Mouse (Mus musculus) layer of hippocampus, adult 8-10 months (tissue): ENCODE measurements around the gene Nol4l. TPM values are rescaled to one million over a fixed set of nuclear protein-coding genes. Genes with fewer than 3 reads are reported as not detected.
"Not testable (repeated sequence)": the region's sequence is repeated elsewhere in the genome, so short reads cannot be mapped to it uniquely, and the experiment has no call there.

Experiments
- DNase-seq, 2 experiments: peaks; one replicate each; pipeline ENCODE4 v3.0.0; 2022; ENCODE audit warnings: low spot score in 2 of 2
- total RNA-seq, 4 experiments: library from RNA; stranded (reverse); gene quantifications; 2 replicates each; pipeline ENCODE4 v1.2.4; 2022

The Nol4l gene
- total RNA-seq, 4 experiments from 2014 or later, result 44.4 to 47.8 (median 45.1) TPM

DNA sequence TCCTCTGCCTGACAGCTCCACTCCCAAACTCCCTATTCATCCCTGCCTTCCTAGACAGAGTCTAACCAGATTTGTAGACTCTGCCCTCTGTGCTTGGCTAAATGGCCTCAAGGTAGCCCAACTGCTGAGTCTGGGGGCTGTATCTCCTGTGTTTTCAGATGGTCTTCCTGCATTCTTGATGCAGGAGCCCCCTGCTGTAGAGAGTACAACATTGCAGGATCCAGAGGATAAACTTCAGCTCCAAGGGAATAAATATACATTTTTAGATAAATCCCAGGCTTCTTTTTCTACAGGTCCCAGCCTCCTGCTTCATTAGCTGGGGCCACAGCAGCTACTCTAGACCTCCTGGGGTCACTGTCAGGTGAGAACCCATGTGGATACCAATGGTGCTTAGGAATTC is 108.5 kb downstream of the Nol4l start:
- DNase-seq, result no peak

DNA sequence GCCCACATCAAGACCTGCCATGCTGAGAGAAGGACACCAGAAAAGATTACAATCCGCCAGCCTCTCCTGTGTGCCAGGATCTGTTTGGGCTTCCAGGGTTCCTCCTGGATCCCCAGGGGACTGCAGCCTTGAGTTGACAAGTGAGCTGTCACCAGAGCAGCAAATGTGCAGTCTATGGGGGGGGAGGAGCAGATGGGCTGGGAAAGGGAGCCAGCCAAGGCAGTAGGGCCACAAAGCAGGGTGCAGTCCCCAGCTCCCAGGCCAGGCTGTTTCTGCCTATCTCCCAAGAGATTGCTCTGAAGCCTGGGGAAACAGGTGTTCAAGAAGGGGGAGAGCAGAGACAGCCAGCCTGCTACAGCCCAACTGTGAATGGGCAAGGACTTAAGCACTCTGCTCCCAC is 111.4 kb downstream of the Nol4l start:
- no peak for DNase-seq

DNA sequence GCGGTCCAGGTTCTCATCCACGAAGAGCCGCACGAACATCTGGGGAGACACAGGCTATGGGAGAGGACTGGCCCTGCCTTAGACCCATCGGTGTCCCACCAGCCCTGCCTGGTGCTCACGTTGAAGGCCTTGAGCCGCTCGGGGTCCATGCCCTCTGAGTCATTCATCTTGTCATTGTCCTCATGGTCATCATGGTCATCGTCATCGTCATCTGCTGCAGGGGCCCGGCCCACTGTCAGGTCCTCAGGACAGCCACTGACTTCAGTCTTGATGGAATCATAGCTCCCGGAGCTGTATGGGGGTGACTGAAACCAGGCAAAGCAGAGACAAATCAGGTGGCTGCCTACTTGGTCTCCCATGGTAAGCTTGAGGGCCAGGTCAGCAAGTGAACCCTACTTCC is 111.9 kb downstream of the Nol4l start:
- DNase-seq, result no peak

DNA sequence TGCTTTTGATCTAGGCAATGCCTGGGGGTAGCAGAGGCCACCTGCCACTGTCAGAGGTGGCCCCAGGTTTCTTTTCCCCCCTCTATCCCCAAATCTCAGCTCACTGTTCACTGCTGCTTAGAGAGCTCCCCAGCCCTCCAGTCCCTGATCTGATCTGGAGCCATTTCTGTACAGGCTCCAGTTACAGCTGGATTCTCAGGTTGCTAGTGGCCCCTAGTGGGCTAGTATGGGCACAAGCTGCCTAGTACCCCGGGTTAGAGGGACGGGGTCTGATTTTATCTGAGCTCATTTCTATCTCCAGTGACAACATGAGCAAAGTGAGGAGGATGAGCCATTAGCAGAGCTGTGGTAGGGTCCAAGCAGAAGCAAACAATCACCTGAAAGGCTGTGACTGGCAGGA is 115.2 kb downstream of the Nol4l start:
- no peak for DNase-seq

DNA sequence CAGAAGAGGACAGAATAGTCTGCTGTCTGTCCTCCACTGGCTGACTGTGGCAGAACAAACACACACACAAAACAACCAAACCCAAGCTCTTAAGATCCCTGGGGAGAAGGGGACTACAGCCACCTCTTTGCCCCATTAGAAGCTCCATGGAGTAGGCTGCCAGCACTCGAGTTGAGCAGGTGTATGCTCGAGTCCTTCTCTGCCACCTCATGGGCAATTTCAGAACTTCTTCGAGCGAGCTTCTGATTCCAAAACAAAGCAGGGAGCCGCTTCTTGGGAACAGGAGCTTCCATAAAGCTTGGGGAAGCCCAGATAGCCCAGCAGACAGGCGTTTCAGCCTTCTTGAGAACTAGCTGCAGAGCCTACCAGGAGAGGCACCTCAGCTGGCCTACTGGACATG is 117.2 kb downstream of the Nol4l start:
- DNase-seq, result no peak

DNA sequence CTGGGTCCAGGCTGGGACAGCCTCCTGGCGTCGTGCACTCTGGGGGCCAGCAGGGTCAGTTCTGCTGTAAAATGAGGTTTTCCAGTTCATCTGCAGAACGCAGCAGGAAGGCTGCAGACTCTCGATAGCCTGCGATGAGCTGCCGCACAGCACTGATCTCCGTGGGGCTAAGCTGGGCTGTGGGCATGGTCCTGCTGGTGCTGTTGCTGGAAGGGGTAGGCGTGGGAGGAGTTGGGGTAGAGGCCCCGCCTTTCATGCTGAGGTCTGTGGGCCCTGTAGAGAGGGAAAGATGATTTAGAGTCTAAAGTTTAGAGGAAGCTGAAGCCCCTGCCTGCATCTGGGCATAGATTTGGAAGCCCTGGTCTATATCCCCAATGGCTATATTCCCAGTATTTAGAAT is 118.2 kb downstream of the Nol4l start:
- no peak for DNase-seq

DNA sequence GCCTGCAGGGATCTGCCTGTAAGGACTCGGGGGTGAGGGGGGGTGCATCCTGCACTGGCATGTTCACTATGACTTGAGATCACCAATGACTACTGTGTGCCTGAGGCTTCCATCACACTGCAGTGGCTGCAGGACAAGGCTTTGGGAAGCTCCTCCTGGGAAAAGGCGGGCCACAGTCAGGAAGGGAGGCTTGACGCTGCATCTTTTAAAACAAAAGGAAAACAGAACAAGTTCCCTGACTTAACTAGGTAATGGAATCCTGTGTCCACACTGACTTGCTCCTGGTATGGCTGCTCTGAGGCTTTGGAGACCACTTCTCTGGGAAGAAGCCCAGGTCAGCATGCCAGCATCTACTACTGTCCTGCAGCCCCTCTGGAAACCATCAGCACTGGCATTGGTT is 120.8 kb downstream of the Nol4l start:
- no peak for DNase-seq

DNA sequence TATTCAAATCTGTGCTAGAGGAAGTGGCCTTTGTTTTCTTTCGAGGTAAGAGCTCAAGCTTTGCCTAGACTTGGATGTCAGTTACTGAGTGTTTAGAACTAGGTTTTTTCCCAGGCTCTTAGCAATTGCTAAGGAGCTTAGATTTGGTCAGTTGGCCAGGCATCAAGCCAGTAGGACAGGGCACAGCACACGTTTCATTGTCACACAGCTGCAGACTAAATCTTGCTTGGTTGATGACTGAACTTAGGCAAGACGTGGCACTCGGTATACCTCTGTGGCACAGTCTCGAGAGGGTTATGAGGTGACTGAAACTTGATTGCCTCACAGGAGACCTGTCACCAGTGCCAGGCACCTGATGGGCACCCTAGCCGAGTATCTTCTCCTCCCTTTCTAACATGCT is 122.9 kb downstream of the Nol4l start:
- DNase-seq, result no peak

DNA sequence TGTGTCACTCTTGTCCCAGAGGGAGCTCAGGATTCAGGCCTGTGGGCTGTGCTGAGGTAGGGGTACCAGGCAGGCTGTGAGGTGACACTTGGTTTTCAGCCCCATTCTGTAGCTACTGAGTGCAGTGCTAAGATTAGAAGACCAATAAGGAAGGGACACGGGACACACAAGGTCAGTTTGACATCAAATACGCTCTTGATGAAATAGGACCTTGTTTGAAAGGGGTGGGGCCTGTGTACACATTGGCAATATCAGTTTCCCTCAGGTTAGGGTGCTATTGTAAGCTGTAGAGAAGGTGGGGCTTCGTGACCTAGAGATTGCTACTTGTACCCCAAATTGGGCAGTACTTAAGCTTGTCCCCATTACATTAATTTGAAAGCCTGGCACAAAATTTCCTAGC is 124.9 kb downstream of the Nol4l start:
- DNase-seq, result no peak

DNA sequence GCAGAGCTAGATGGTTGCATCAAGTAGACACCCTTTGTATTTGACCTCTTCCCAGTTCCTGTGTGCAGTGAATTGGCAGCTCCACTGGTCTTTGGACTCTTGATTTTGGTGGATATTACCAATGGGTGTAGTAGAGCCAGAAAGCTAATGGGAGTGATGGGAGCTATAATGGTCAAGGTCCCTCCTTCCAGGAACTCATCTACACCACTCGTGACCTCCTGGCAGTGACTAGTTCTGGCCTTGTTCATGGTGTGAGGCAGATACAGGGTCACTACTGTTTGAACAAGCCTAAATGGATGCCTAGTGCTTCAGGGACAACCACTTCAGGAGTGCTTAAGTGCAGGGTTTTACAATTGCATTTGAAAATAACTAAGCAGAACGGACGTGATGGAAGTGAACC is 125.7 kb downstream of the Nol4l start:
- no peak for DNase-seq

DNA sequence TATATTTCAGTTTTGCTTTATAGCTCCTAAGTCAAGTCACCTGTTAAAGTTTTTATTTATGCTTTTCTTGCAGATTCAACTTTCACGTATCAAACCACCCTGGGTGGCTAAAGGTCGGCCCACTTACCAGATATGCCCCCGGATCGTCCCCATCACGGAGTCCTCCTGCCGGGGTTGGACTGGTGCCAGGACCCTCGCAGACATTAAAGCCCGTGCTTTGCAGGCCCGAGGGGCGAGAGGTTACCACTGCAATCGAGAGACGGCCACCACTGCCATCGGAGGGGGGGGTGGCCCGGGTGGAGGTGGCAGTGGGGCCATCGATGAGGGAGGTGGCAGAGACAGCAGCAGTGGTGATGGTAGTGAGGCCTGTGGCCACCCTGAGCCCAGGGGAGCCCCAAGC is 130.6 kb downstream of the Nol4l start:
- DNase-seq, result no peak

DNA sequence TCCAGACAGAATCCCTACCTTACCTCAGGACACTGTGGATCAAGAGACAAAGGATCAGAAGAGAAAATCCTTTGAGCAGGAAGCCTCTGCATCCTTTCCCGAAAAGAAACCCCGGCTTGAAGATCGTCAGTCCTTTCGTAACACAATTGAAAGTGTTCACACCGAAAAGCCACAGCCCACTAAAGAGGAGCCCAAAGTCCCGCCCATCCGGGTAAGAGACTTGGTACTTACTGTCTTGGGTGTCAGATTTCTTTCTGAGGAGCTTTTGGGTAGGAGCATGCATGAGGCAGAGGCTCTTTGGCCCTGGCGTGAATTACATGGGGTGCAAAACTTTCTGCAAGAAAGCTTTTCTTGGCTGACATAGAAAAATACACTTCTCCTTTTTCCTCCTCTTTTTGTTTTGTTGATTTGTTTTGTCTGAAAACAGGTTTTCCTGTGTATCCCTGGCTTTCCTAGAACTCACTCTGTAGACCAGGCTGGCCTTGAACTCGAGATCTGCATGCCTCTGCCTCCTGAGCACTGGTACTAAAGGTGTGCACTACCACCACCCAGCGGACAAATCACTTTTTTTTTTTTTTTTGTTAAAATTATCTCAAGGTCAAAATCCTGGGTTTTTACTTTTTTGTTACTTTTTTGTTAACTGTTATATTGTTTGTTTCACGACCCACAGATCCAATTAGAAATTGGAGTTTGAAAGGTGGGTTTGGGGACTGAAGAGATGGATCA is 131.8 kb downstream of the Nol4l start:
- no peak for DNase-seq

DNA sequence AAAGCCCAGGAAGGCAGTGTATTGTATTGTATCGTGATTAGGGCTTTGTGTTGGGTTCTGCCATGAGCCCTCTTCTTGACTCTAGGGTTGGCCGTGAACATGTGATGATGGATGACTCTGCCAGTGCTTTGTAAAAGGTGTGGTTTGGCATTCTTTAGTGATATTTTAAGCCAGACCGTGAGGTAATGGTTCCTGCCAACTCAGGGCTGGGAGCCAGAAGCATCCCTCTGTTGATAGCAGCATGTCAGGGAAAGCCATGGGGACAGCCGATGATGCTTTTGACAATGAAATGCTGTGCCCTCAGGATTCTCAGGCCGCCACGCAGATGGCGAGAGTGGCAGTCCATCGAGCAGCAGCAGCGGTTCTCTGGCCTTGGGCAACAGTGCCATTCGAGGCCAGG is 136.7 kb downstream of the Nol4l start:
- DNase-seq, result no peak

DNA sequence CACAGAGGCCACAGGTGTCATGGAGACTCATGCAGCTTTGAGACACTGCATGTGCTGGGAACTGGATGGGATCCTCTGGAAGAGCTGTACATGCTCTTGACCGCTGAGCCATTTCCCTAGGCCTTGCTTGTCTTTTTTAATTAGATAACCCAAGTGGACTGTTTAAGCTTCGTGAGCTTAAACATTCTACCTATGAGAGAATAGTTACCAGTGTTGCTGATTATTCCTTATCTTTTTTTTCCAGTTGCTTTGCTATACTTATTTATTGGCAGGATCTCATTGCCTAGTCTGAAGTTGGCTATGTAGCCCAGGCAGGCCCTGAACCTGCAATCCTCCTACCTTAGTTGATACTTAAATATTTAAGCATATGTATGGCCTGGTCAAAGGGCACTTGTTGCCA is 139.9 kb downstream of the Nol4l start:
- DNase-seq, result no peak

DNA sequence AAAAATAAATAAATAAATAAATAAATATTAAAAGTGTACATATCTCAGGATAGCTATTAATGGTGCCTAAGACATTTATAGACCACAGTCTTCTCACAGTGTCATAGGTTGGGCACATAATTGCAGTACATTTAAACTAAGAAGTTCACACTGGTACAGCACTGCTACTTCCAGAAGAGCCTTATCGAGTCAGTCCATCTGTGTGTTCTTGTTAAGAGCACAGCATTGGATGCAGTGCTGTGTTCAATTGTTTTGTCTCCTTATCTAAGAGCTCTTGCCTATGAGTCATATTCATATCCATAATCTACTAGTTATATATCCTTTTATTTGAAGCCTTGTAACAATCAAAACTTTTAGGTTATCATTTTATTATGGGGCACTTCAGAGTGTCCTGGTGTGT is 149.3 kb downstream of the Nol4l start:
- no peak for DNase-seq

DNA sequence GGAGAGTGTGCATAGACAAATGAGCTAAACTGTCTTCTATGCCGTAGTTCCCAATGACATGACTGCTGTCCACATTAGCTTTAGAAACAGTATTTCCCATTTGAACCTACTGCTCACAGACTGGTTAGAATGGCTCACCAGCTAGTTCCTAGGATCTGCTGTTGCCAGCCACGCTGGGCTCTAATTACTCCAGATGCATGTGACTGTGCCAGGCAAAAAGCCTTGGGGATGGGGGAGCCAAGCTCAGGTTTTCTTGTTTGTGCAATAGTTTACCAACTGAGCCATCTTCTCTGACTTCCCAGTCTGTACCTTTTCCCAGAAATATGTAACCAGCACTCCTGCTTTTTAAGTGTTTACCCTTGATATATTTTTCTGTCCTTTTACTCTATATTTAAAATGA is 154.4 kb downstream of the Nol4l start:
- no peak for DNase-seq

DNA sequence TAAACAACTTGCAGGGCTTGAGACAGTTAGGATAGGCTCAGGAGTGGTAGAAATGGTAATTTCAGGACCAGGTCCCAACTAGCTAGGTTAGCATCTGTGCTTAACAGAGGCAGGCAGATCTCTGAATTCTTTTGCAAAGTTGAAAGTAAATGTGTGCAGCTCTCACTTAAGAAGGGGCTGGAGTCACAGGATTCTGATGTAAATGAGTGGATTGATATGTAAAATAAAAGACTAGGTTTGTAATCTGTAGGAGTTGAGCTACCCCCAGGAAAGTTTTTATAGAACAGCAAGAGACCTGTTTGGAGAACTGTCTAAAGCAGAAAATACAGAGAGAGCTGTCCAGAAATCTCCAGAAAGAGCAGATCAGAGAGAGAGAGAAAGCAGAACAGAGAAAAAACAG is 158.9 kb downstream of the Nol4l start:
- DNase-seq, result no peak

DNA sequence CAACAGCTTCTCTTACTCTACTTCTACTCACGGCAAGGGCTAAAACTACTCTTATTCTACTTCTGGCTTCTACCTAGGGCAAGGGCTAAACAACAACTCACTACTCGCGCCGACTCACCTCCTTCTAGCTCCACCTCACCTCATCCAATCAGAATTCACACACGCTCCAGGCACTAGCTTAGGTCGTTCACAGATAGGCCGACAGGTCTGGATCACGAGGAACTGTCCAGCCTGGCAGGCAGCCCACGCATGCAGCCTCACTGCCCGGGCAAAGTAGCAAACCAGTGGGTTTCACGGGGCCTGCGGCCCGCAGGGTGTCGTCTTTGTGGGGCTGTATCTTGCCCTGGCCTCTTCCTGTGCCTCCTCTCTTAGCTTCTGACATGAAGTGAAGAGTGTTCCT is 165.2 kb downstream of the Nol4l start:
- not testable (repeated sequence) for DNase-seq

DNA sequence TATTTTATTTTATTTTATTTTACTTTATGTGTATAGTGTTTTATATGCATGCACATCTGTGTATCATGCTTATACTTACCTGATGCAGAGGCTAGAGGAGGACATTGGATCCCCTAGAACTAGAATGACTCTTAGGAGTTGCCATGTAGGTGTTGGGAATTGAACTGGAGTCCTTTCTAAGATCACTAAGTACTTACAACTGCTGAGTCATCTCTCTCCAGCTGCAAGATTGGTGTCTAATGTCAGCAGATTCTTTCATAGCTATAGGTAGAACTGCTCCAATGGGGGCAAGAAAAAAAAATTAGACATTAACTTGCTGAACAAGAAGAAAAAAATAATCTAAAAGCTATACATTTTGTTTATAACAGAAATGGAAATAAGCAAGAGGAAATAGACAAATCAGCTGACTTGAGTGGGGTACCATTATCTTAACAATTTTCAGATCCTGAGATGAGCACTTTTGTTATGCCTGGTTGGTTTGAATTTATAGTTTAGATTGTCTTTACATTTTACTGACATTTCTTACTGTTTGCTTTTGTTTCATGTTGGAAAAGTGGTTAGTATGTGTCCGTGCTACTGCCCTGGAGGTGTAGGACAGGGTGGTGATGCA is 168.6 kb downstream of the Nol4l start:
- DNase-seq, result no peak
